Mouse (Mus musculus): ENCODE data around the gene Trim65. TPM values are rescaled to one million over a fixed set of nuclear protein-coding genes. Genes with fewer than 3 reads are reported as not detected.

Gene Trim65
- total RNA-seq, 2 experiments from 2014 or later: 5.3 to 5.5 TPM

Other genes with a start within 250 kb of the Trim65 start
- under 1 TPM; 0.85 to 0.98 TPM for gene Smim5, start 231.2 kb downstream of the Trim65 start, total RNA-seq (2021)
- not detected for gene Smim6, start 219.1 kb downstream of the Trim65 start, total RNA-seq (2021)
- 10 to 100 TPM; 52.6 to 53.4 TPM for gene Sap30bp, start 197.8 kb downstream of the Trim65 start, total RNA-seq (2021)
- gene Recql5, start 197.7 kb downstream of the Trim65 start, total RNA-seq (2021): 10 to 100 TPM; 21.6 to 25.5 TPM
- gene Itgb4, start 156.4 kb downstream of the Trim65 start, total RNA-seq (2021): 1 to 10 TPM in 1 of 2 experiments, under 1 TPM in 1; 0.85 to 1.3 TPM
- gene Galk1, start 118.4 kb downstream of the Trim65 start, total RNA-seq (2021): 10 to 100 TPM; 20.5 to 24.7 TPM
- 100 to 1,000 TPM; 400 to 469 TPM for gene H3f3b, start 103.2 kb downstream of the Trim65 start, total RNA-seq (2021)
- gene Unk, start 100.8 kb downstream of the Trim65 start, total RNA-seq (2021): 10 to 100 TPM; 23.9 to 28.1 TPM
- gene Unc13d, start 53.2 kb downstream of the Trim65 start, total RNA-seq (2021): 1 to 10 TPM; 1.3 TPM
- gene Wbp2, start 44.1 kb downstream of the Trim65 start, total RNA-seq (2021): 100 to 1,000 TPM; 199 to 238 TPM
- gene Trim47, start 3.9 kb downstream of the Trim65 start, total RNA-seq (2021): 1 to 10 TPM; 6.4 to 7.2 TPM
- 10 to 100 TPM; 55.6 to 64.8 TPM for gene Mrpl38, start 7.7 kb upstream of the Trim65 start, total RNA-seq (2021)
- gene Fbf1, start 37.0 kb upstream of the Trim65 start, total RNA-seq (2021): 10 to 100 TPM; 84.7 to 94.9 TPM
- gene Ten1, start 67.7 kb upstream of the Trim65 start, total RNA-seq (2021): 10 to 100 TPM; 39.0 to 46.2 TPM
- 100 to 1,000 TPM; 112 to 116 TPM for gene Acox1, start 67.9 kb upstream of the Trim65 start, total RNA-seq (2021)
- gene Evpl, start 106.9 kb upstream of the Trim65 start, total RNA-seq (2021): under 1 TPM; 0.57 to 0.65 TPM
- gene Srp68, start 143.1 kb upstream of the Trim65 start, total RNA-seq (2021): 10 to 100 TPM; 50.5 to 51.9 TPM
- gene Galr2, start 149.8 kb upstream of the Trim65 start, total RNA-seq (2021): not detected
- 10 to 100 TPM; 84.6 to 97.9 TPM for gene Exoc7, start 176.1 kb upstream of the Trim65 start, total RNA-seq (2021)
- gene Foxj1, start 204.3 kb upstream of the Trim65 start, total RNA-seq (2021): 10 to 100 TPM in 1 of 2 experiments, 1 to 10 TPM in 1; 9.5 to 10.4 TPM